14 mouse cellular contexts compared by ENCODE assay signal in the genomic region with DNA sequence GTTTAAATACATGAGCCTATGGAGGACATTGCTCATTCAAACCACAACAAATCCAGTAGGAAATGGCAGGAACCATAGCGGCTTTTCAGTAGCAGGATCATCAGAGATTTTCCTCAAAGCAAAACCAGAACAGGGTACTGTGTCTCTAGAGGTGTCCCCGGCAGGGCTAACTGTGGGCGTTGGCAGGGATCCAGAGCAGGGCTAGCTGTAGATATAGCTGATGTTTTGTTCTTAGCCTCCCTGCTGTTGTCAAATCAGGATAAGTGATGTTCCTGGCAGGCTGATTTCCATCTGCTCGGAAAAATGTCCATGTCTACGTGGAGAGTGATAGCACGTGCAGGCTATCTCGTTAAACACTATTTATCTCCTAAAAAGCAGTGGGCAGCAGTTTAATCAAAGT.
DNase-seq lines count a peak whose midpoint lies in the region.
"Had no signal": no experiment of that assay in that cellular context is flagged by ENCODE, and none has a peak within 500 bp of the region (broad histone marks: within the 10 kb centered on the region; RNA-seq: fewer than 3 reads in every experiment).

No protein-coding gene starts in this region.

- no peaks in the 10 kb centered on the region for H3K4me1 ChIP-seq in heart, embryonic 10.5 days

- 46% methylated on average over 7 of the region's 7 CpGs for WGBS in heart, embryonic 10.5 days

- H3K27ac ChIP-seq in heart, embryonic 10.5 days = no peak overlapping the region
- H3K27ac ChIP-seq: forebrain, embryonic 13.5 days had no signal

- peak; percentile 58 for DNase-seq in heart, embryonic 10.5 days (ENCODE audit: low spot score)
- DNase-seq in heart, adult 8-10 months (ENCODE audit: low spot score) = no peak
- DNase-seq in left cerebral cortex, postnatal 14 days (ENCODE audit: low spot score in 2 of 2) = peak; percentile 21 to 41
- no peak for DNase-seq in left cerebral cortex, adult 11 months (ENCODE audit: low spot score)
- DNase-seq in right cerebral cortex, postnatal 10 days (ENCODE audit: low spot score in 2 of 2) = peak; percentile 46 to 49
- no peak for DNase-seq in right cerebral cortex, postnatal 25 days
- no peak for DNase-seq in Muller cell, postnatal 12 days (ENCODE audit: inconsistent ontology term)
- DNase-seq: adrenal gland, postnatal 25 days; embryo, embryonic 11 days; heart, adult 11 months; kidney, adult 8-10 months; lung, adult 2 months; thymus, adult 2 months had no signal

- H3K9me3 ChIP-seq in heart, embryonic 10.5 days = no peaks in the 10 kb centered on the region

- no peaks in the 10 kb centered on the region for H3K27me3 ChIP-seq in heart, embryonic 10.5 days (ENCODE audit: insufficient read depth, poor library complexity, severe bottlenecking)
- H3K27me3 ChIP-seq: forebrain, embryonic 13.5 days had no signal

- intact Hi-C loops in left cerebral cortex, postnatal 14 days (cut with DNase I) = no loop called here

- no peaks in the 10 kb centered on the region for H3K36me3 ChIP-seq in heart, embryonic 10.5 days

- no peak overlapping the region for H3K4me3 ChIP-seq in heart, embryonic 10.5 days
- H3K4me3 ChIP-seq: forebrain, embryonic 13.5 days had no signal

Comparison
In these comparisons a context has a peak if more than half of its experiments do, and no peak if none do; other contexts are left out.
1. DNase-seq: peak in heart, embryonic 10.5 days (single experiment), left cerebral cortex, postnatal 14 days (2 of 2) and right cerebral cortex, postnatal 10 days (2 of 2); none in heart, adult 8-10 months (single experiment), left cerebral cortex, adult 11 months (single experiment), right cerebral cortex, postnatal 25 days (single experiment) and Muller cell, postnatal 12 days (single experiment).